8 mouse cellular contexts compared by ENCODE assay signal in the genomic region with DNA sequence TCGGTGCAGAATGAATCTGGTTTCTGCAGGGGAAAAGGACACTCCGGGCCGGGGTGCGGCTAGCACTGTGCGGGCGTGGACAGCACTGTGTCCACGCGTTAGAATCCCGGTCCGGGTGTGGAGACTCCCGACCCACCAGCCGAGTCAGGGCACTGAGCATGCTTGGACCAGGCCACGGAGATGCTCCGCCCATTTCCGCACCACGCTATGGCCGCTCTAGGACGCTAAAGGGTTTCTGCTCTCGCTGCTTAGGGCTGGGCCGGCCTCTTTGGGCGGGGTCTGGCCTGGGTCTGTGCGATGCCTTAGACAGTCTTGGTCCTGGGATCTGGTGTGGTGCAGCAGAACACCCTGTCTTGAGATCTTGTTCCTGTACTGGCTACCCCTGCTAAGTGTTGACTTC. TPM values are rescaled to one million over a fixed set of nuclear protein-coding genes. Genes with fewer than 3 reads are reported as not detected.
DNase-seq lines count a peak whose midpoint lies in the region; ATAC-seq lines count a peak whose summit lies in the region.

No protein-coding gene starts in this region.

- no peaks in the 10 kb centered on the region for H3K27me3 ChIP-seq in hindbrain, embryonic 12.5 days

- WGBS in hindbrain, embryonic 12.5 days = under 1% methylated on average over 22 of the region's 22 CpGs

- no peaks in the 10 kb centered on the region for H3K9me3 ChIP-seq in hindbrain, embryonic 12.5 days (replicated peaks)

- peaks cover 5% of the 10 kb centered on the region; the same call in 1 of the 2 replicates for H3K4me1 ChIP-seq in hindbrain, embryonic 12.5 days

- ATAC-seq in hindbrain, embryonic 12.5 days (ENCODE audit: low FRiP score) = peak; percentile 100

- H3K9ac ChIP-seq in hindbrain, embryonic 12.5 days = peak overlapping the region; percentile 81

- H3K36me3 ChIP-seq in hindbrain, embryonic 12.5 days = no peaks in the 10 kb centered on the region

- peak; percentile 93 for DNase-seq in NIH3T3 (ENCODE audit: low read depth)
- DNase-seq in cerebellum, postnatal 10 days = peak; percentile 92 to 95
- peak; percentile 73 to 78 for DNase-seq in frontal cortex, postnatal 10 days (ENCODE audit: low spot score in 2 of 2)
- DNase-seq in layer of hippocampus, postnatal 25 days (ENCODE audit: extremely low spot score in 1 of 2, low spot score in 1 of 2) = peak; percentile 64 to 65
- DNase-seq in lung, postnatal 14 days = peak; percentile 82
- DNase-seq in retina, embryonic 14.5 days (ENCODE audit: low spot score) = peak; percentile 90
- DNase-seq in urinary bladder, adult 2 months (ENCODE audit: low spot score) = peak; percentile 61

- peak overlapping the region; percentile 68 for H3K4me3 ChIP-seq in hindbrain, embryonic 12.5 days

- peak overlapping the region; percentile 76 for H3K27ac ChIP-seq in hindbrain, embryonic 12.5 days

- H3K4me2 ChIP-seq in hindbrain, embryonic 12.5 days (replicated peaks) = peak overlapping the region; percentile 55

RNA-seq across cellular contexts. Expression of gene Fer, which starts 13.3 kb away (rescaled TPM):
- polyA plus RNA-seq in hindbrain, embryonic 12.5 days (2016; fragmentation: Nextera tagmentation; extraction: Ambion mirVana) = 33.1 and 39.9 TPM in 2 replicates
- total RNA-seq in layer of hippocampus, postnatal 25 days (2021) = 10 to 100 TPM; 33.0 TPM
- 12.9 and 16.1 TPM in 2 replicates for polyA plus RNA-seq in urinary bladder, adult 2 months (2012; rRNA removed)

RNA-seq across cellular contexts. Expression of gene A930002H24Rik, which starts 14.0 kb away (rescaled TPM):
- polyA plus RNA-seq in hindbrain, embryonic 12.5 days (2016; fragmentation: Nextera tagmentation; extraction: Ambion mirVana) = 2.3 and 2.8 TPM in 2 replicates
- total RNA-seq in layer of hippocampus, postnatal 25 days (2021) = 1 to 10 TPM in 1 of 2 experiments, not detected in 1; 1.2 TPM
- polyA plus RNA-seq in urinary bladder, adult 2 months (2012; rRNA removed) = 2.3 and 3.9 TPM in 2 replicates

Comparison
In these comparisons a context has a peak if more than half of its experiments do, and no peak if none do; other contexts are left out.
1. Peak in every context shown above with its lines: DNase-seq, ATAC-seq, H3K4me3 ChIP-seq and H3K27ac ChIP-seq.